In genomic region chr17:22817471-22818198, GRCm38 (mm10) we compare ENCODE assay signal across 8 mouse cellular contexts. TPM values are rescaled to one million over a fixed set of nuclear protein-coding genes. Genes with fewer than 3 reads are reported as not detected.
A peak's percentile ranks its signal among the peaks of the same experiment; 100 is the strongest.
DNase-seq lines count a peak whose midpoint lies in the region; ATAC-seq lines count a peak whose summit lies in the region.

No protein-coding gene starts in this region.

- H3K4me1 ChIP-seq in hindbrain, embryonic 14.5 days (replicated peaks; ENCODE audit: control insufficient read depth, insufficient read depth, low read length), result peaks cover 8% of the 10 kb centered on the region

- peaks cover 13% of the 10 kb centered on the region for H3K36me3 ChIP-seq in hindbrain, embryonic 14.5 days (replicated peaks; ENCODE audit: control insufficient read depth, insufficient read depth)

- no peaks in the 10 kb centered on the region for H3K27me3 ChIP-seq in hindbrain, embryonic 14.5 days (ENCODE audit: control insufficient read depth, insufficient read depth, low read length)

- DNase-seq in WW6 (ENCODE audit: low read depth, low spot score), result peak; percentile 47
- DNase-seq in cerebellum, postnatal 14 days, result peak; percentile 75 to 80
- peak; percentile 58 to 73 for DNase-seq in frontal cortex, postnatal 36 days (ENCODE audit: low spot score in 2 of 2)
- DNase-seq in hindbrain, embryonic 14.5 days (ENCODE audit: low spot score), result peak; percentile 90
- DNase-seq in layer of hippocampus, postnatal 25 days (ENCODE audit: extremely low spot score in 1 of 2, low spot score in 1 of 2), result peak; percentile 36 to 44
- peak; percentile 69 for DNase-seq in lung, postnatal 14 days
- peak; percentile 93 for DNase-seq in retina, postnatal 1 day
- peak; percentile 43 for DNase-seq in urinary bladder, postnatal 36 days (ENCODE audit: low spot score in 2 of 2)

- ATAC-seq in hindbrain, embryonic 14.5 days (ENCODE audit: low FRiP score), result peak; percentile 99

- peak overlapping the region; percentile 93 for H3K27ac ChIP-seq in hindbrain, embryonic 14.5 days

- peak overlapping the region; percentile 63 for H3K4me3 ChIP-seq in hindbrain, embryonic 14.5 days (replicated peaks; ENCODE audit: low read length)

- peak overlapping the region; percentile 59 for H3K4me2 ChIP-seq in hindbrain, embryonic 14.5 days (replicated peaks)

- H3K9ac ChIP-seq in hindbrain, embryonic 14.5 days, result peak overlapping the region; percentile 85

- H3K9me3 ChIP-seq in hindbrain, embryonic 14.5 days (ENCODE audit: control insufficient read depth, low read length), result no peaks in the 10 kb centered on the region

- WGBS in hindbrain, embryonic 14.5 days, result 2% methylated on average over 28 of the region's 28 CpGs

RNA-seq across cellular contexts. Expression of gene Zfp945, which starts 49.3 kb away (rescaled TPM):
- 23.2 and 24.4 TPM in 2 replicates for polyA plus RNA-seq in hindbrain, embryonic 14.5 days (2014; fragmentation: Nextera tagmentation; extraction: Ambion mirVana)
- total RNA-seq in layer of hippocampus, postnatal 25 days (2021), result 10 to 100 TPM in 1 of 2 experiments, 1 to 10 TPM in 1; 9.1 to 12.6 TPM

Comparison
In these comparisons a context has a peak if more than half of its experiments do, and no peak if none do; other contexts are left out.
1. Peak in every context shown above with its lines: DNase-seq, ATAC-seq, H3K4me3 ChIP-seq and H3K27ac ChIP-seq.
2. DNase-seq: peak in every context shown above with its lines; median percentile 93 in retina, postnatal 1 day; 90 in hindbrain, embryonic 14.5 days; 78 in cerebellum, postnatal 14 days; 69 in lung, postnatal 14 days; 66 in frontal cortex, postnatal 36 days; 47 in WW6; 43 in urinary bladder, postnatal 36 days; 40 in layer of hippocampus, postnatal 25 days.